Comparison of ENCODE assay signal across 29 mouse cellular contexts in the genomic region with DNA sequence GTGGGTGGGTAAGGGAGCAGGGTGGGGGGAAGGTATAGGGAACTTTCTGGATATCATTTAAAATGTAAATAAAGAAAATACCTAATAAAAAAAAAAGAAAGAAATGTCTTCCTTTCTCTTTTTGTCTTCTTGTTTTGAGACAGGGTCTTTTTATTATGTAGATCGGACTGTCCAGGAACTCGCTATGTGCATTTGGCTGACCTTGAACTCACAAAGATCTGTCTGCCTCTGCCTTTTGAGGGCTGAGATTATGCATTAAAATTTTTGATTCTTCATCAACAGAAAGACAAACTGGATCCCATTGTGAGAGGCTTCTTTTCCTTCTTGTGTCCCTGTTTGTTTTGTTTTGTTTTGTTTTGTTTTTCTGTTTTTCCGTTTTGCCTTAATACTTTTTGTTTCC. TPM values are rescaled to one million over a fixed set of nuclear protein-coding genes. Genes with fewer than 3 reads are reported as not detected.
"Had no signal": no experiment of that assay in that cellular context is flagged by ENCODE, and none has a peak within 500 bp of the region (broad histone marks: within the 10 kb centered on the region; RNA-seq: fewer than 3 reads in every experiment).

No protein-coding gene starts in this region.

- H3K36me3 ChIP-seq: heart, embryonic 10.5 days; heart, embryonic 12.5 days; hindbrain, embryonic 10.5 days; hindbrain, embryonic 12.5 days; intestine, embryonic 15.5 days; kidney, embryonic 15.5 days; limb, embryonic 13.5 days; limb, embryonic 15.5 days; liver, embryonic 12.5 days had no signal

- H3K4me2 ChIP-seq: heart, embryonic 12.5 days; hindbrain, embryonic 12.5 days; hindbrain, embryonic 14.5 days; intestine, embryonic 15.5 days; kidney, embryonic 15.5 days; limb, embryonic 13.5 days; limb, embryonic 15.5 days; liver, embryonic 12.5 days had no signal

- H3K4me3 ChIP-seq: heart, adult 2 months; heart, embryonic 10.5 days; heart, embryonic 12.5 days; hindbrain, embryonic 10.5 days; hindbrain, embryonic 12.5 days; intestine, embryonic 15.5 days; kidney, embryonic 15.5 days; limb, embryonic 13.5 days; limb, embryonic 15.5 days; liver, embryonic 12.5 days had no signal

- H3K27me3 ChIP-seq: heart, embryonic 12.5 days; hindbrain, embryonic 12.5 days; intestine, embryonic 15.5 days; kidney, embryonic 15.5 days; limb, embryonic 13.5 days; limb, embryonic 15.5 days; liver, embryonic 12.5 days had no signal

- H3K4me1 ChIP-seq: heart, embryonic 10.5 days; heart, embryonic 12.5 days; hindbrain, embryonic 12.5 days; intestine, embryonic 15.5 days; limb, embryonic 15.5 days; liver, embryonic 12.5 days had no signal

- H3K27ac ChIP-seq: heart, adult 2 months; heart, embryonic 10.5 days; hindbrain, embryonic 10.5 days; hindbrain, embryonic 12.5 days; hindbrain, embryonic 14.5 days; intestine, embryonic 15.5 days; kidney, embryonic 15.5 days; kidney, postnatal 0 days; limb, embryonic 13.5 days; limb, embryonic 15.5 days; liver, embryonic 12.5 days; liver, embryonic 14.5 days had no signal

- ATAC-seq: hindbrain, embryonic 16.5 days; inflammation-experienced regulatory T-cells, adult 6 months; intestine, embryonic 15.5 days; intestine, postnatal 0 days; liver, embryonic 12.5 days had no signal

- DNase-seq: gastrocnemius, postnatal 14 days; gastrocnemius, postnatal 36 days; heart, adult 11 months; heart, adult 2 months; heart, postnatal 10 days; heart, postnatal 4 days; kidney, adult 18-20 months; kidney, adult 9 months; kidney, postnatal 14 days; kidney, postnatal 36 days; layer of hippocampus, adult 9-11 months; layer of hippocampus, postnatal 36 days; left cerebral cortex, postnatal 4 days had no signal

- H3K9me3 ChIP-seq: heart, embryonic 10.5 days; heart, embryonic 12.5 days; hindbrain, embryonic 10.5 days; hindbrain, embryonic 12.5 days; intestine, embryonic 15.5 days; kidney, embryonic 15.5 days; limb, embryonic 13.5 days; limb, embryonic 15.5 days; liver, embryonic 12.5 days had no signal

- H3K9ac ChIP-seq: heart, embryonic 12.5 days; hindbrain, embryonic 12.5 days; hindbrain, embryonic 14.5 days; intestine, embryonic 15.5 days; kidney, embryonic 15.5 days; limb, embryonic 13.5 days; limb, embryonic 15.5 days; liver, embryonic 12.5 days; liver, embryonic 14.5 days had no signal

RNA-seq across cellular contexts. Expression of a gene that starts 18.7 kb away (rescaled TPM):
- polyA plus RNA-seq: inflammation-experienced regulatory T-cells, adult 6 months; liver, adult 2 months had no signal
